In genomic region chr10:17727161-17727925, GRCm38 (mm10) we compare ENCODE assay signal across 8 mouse cellular contexts. TPM values are rescaled to one million over a fixed set of nuclear protein-coding genes. Genes with fewer than 3 reads are reported as not detected.
DNase-seq lines count a peak whose midpoint lies in the region; ATAC-seq lines count a peak whose summit lies in the region.

No protein-coding gene starts in this region.

- H3K4me3 ChIP-seq in embryonic facial prominence, embryonic 11.5 days (ENCODE audit: low read depth, low read length), result no peak overlapping the region
- no peak overlapping the region for H3K4me3 ChIP-seq in midbrain, embryonic 11.5 days (ENCODE audit: low read depth, low read length)

- H3K27ac ChIP-seq in embryonic facial prominence, embryonic 11.5 days (replicated peaks; ENCODE audit: low read depth, low read length), result no peak overlapping the region
- H3K27ac ChIP-seq in midbrain, embryonic 11.5 days (ENCODE audit: low read depth, low read length), result peak overlapping the region; percentile 40

- no peaks in the 10 kb centered on the region for H3K36me3 ChIP-seq in embryonic facial prominence, embryonic 11.5 days (replicated peaks; ENCODE audit: control insufficient read depth, insufficient read depth, low read depth, low read length)
- H3K36me3 ChIP-seq in midbrain, embryonic 11.5 days (ENCODE audit: control insufficient read depth, insufficient read depth, low read length), result no peaks in the 10 kb centered on the region; the same call in 1 of the 2 replicates

- no peak overlapping the region for H3K4me2 ChIP-seq in embryonic facial prominence, embryonic 11.5 days (ENCODE audit: low read depth, low read length)
- H3K4me2 ChIP-seq in midbrain, embryonic 11.5 days, result peak overlapping the region; percentile 1

- no peak for ATAC-seq in embryonic facial prominence, embryonic 11.5 days (replicated peaks; ENCODE audit: insufficient number of reproducible peaks, low FRiP score, low TSS enrichment, low read depth)
- ATAC-seq in midbrain, embryonic 11.5 days (ENCODE audit: low FRiP score), result no peak

- no peaks in the 10 kb centered on the region for H3K9me3 ChIP-seq in embryonic facial prominence, embryonic 11.5 days (replicated peaks; ENCODE audit: control insufficient read depth, low read length)
- H3K9me3 ChIP-seq in midbrain, embryonic 11.5 days (ENCODE audit: control insufficient read depth, low read length), result no peaks in the 10 kb centered on the region

- H3K9ac ChIP-seq in embryonic facial prominence, embryonic 11.5 days (replicated peaks; ENCODE audit: low read length), result no peak overlapping the region
- H3K9ac ChIP-seq in midbrain, embryonic 11.5 days (ENCODE audit: low read length), result no peak overlapping the region

- intact Hi-C loops in gastrocnemius, postnatal 14 days (cut with DNase I; ENCODE audit: low total_unique reads), result no loop called here
- intact Hi-C loops in heart, postnatal 10 days (cut with DNase I), result loop anchor here (2.0 to 10.0 kb wide), 7 partner anchors 433 to 1383 kb away; no protein-coding TSS in a partner anchor

- no peaks in the 10 kb centered on the region for H3K27me3 ChIP-seq in embryonic facial prominence, embryonic 11.5 days (ENCODE audit: control insufficient read depth, insufficient read depth, low read length)
- no peaks in the 10 kb centered on the region for H3K27me3 ChIP-seq in midbrain, embryonic 11.5 days (ENCODE audit: control insufficient read depth, insufficient read depth, low read length)

- 15% methylated on average over 15 of the region's 15 CpGs for WGBS in embryonic facial prominence, embryonic 11.5 days
- 22% methylated on average over 15 of the region's 15 CpGs for WGBS in midbrain, embryonic 11.5 days

- DNase-seq in gastrocnemius, postnatal 25 days, result peak; percentile 19
- DNase-seq in gastrocnemius, postnatal 14 days, result no peak
- peak; percentile 32 for DNase-seq in adrenal gland, adult 8-10 months
- peak; percentile 52 for DNase-seq in embryonic facial prominence, embryonic 11.5 days (ENCODE audit: low spot score)
- DNase-seq in heart, postnatal 10 days, result peak; percentile 55 to 62
- peak; percentile 21 to 50 for DNase-seq in kidney, postnatal 4 days
- peak; percentile 95 for DNase-seq in midbrain, embryonic 11.5 days (ENCODE audit: low spot score, missing footprints)
- no peak for DNase-seq in ovary, postnatal 10 days (ENCODE audit: low spot score)

- H3K4me1 ChIP-seq in embryonic facial prominence, embryonic 11.5 days (ENCODE audit: control insufficient read depth, insufficient read depth, low read length), result no peaks in the 10 kb centered on the region
- peaks cover 16% of the 10 kb centered on the region for H3K4me1 ChIP-seq in midbrain, embryonic 11.5 days (ENCODE audit: control insufficient read depth, insufficient read depth, low read length)

RNA-seq across cellular contexts. Expression of gene Cited2, which starts 4.3 kb away (rescaled TPM):
- 10 to 100 TPM; 34.4 to 98.8 TPM for total RNA-seq in gastrocnemius, postnatal 25 days (2021)
- total RNA-seq in gastrocnemius, postnatal 14 days (2021), result 10 to 100 TPM; 26.3 to 39.9 TPM
- 10 to 100 TPM; 37.2 to 87.3 (median 63.5) TPM for total RNA-seq in adrenal gland, adult 8-10 months (2022)
- 50.7 and 51.5 TPM in 2 replicates for polyA plus RNA-seq in embryonic facial prominence, embryonic 11.5 days (2014; fragmentation: Nextera tagmentation; extraction: Ambion mirVana)
- 10 to 100 TPM; 29.7 to 32.9 TPM for total RNA-seq in heart, postnatal 10 days (2021)
- 90.4 and 95.8 TPM in 2 replicates for polyA plus RNA-seq in midbrain, embryonic 11.5 days (2014; fragmentation: Nextera tagmentation; extraction: Ambion mirVana)

Comparison
In these comparisons a context has a peak if more than half of its experiments do, and no peak if none do; other contexts are left out.
1. DNase-seq: peak in gastrocnemius, postnatal 25 days (single experiment), adrenal gland, adult 8-10 months (single experiment), embryonic facial prominence, embryonic 11.5 days (single experiment), heart, postnatal 10 days (2 of 2), kidney, postnatal 4 days (2 of 2) and midbrain, embryonic 11.5 days (single experiment); none in gastrocnemius, postnatal 14 days (single experiment) and ovary, postnatal 10 days (single experiment).